ENCODE assay signal across 27 mouse cellular contexts in the genomic region with DNA sequence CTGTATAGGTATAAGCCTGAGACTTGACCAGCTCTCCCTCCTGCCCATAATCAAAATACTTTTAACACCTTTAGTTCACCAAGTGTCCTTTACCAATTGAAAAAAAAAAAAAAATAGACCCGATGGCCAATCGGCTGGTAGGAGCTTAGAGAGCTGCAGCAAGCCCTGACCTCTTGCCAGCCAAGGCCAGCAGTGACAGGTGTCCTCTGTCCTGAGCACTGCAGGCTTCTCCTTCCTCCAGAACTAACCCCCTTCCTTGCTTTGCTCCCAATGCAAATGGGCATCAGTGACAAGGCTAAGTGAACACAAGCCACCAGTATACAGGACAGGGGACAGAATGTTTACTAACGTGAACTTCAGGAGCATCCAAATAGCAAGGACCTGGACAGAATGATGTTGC. TPM values are rescaled to one million over a fixed set of nuclear protein-coding genes. Genes with fewer than 3 reads are reported as not detected.
DNase-seq lines count a peak whose midpoint lies in the region; ATAC-seq and TF ChIP-seq lines count a peak whose summit lies in the region.
"Had no signal": no experiment of that assay in that cellular context is flagged by ENCODE, and none has a peak within 500 bp of the region (broad histone marks: within the 10 kb centered on the region; RNA-seq: fewer than 3 reads in every experiment).

No protein-coding gene starts in this region.

- H3K4me3 ChIP-seq in heart, embryonic 14.5 days (ENCODE audit: control insufficient read depth in 1 of 2, insufficient read depth in 1 of 2, low read depth in 1 of 2, low read length in 2 of 2): no peak overlapping the region
- no peak overlapping the region for H3K4me3 ChIP-seq in heart, embryonic 11.5 days (ENCODE audit: low read depth, low read length)
- peak overlapping the region; percentile 96; the same call in 1 of the 2 replicates for H3K4me3 ChIP-seq in E14TG2a.4 (replicated peaks; ENCODE audit: low read length)
- H3K4me3 ChIP-seq in brown adipose tissue, adult 24 weeks (ENCODE audit: insufficient read depth, low read depth, low read length): no peak overlapping the region
- H3K4me3 ChIP-seq in forebrain, embryonic 16.5 days (replicated peaks; ENCODE audit: low read length): no peak overlapping the region
- H3K4me3 ChIP-seq: embryonic facial prominence, embryonic 10.5 days; embryonic facial prominence, embryonic 15.5 days; forebrain, embryonic 12.5 days; hindbrain, embryonic 13.5 days; layer of hippocampus, adult 2 months; left cerebral cortex, adult 2 months; liver, embryonic 12.5 days; neural tube, embryonic 12.5 days had no signal

- TF ChIP-seq CTCF in E14TG2a.4 (conservative IDR thresholded peaks at IDR 0.05; ENCODE audit: low read length): no peak

- no peaks in the 10 kb centered on the region for H3K9me3 ChIP-seq in heart, embryonic 14.5 days (ENCODE audit: control insufficient read depth, low read length)
- H3K9me3 ChIP-seq in heart, embryonic 11.5 days (replicated peaks; ENCODE audit: control insufficient read depth, low read length): no peaks in the 10 kb centered on the region
- H3K9me3 ChIP-seq in E14TG2a.4 (ENCODE audit: low read length): no peaks in the 10 kb centered on the region
- H3K9me3 ChIP-seq in forebrain, embryonic 16.5 days (ENCODE audit: control insufficient read depth, low read length): no peaks in the 10 kb centered on the region
- H3K9me3 ChIP-seq: embryonic facial prominence, embryonic 10.5 days; embryonic facial prominence, embryonic 15.5 days; forebrain, embryonic 12.5 days; hindbrain, embryonic 13.5 days; liver, embryonic 12.5 days; neural tube, embryonic 12.5 days had no signal

- H3K27ac ChIP-seq in heart, embryonic 14.5 days (replicated peaks in 1 of 2; ENCODE audit: control insufficient read depth in 1 of 2, insufficient read depth in 1 of 2, low read depth in 2 of 2, low read length in 2 of 2): 0 out of 4 replicates have a peak overlapping the region, but pooled peaks of 1 of the 2 experiments have one; percentile 8
- H3K27ac ChIP-seq in heart, embryonic 11.5 days (ENCODE audit: low read depth, low read length): no peak overlapping the region
- H3K27ac ChIP-seq in brown adipose tissue, adult 24 weeks (replicated peaks; ENCODE audit: low read depth, low read length): peak overlapping the region; percentile 38; the same call in 1 of the 2 replicates
- no peak overlapping the region for H3K27ac ChIP-seq in forebrain, embryonic 16.5 days (ENCODE audit: low read length)
- H3K27ac ChIP-seq: embryonic facial prominence, embryonic 10.5 days; embryonic facial prominence, embryonic 15.5 days; forebrain, embryonic 12.5 days; hindbrain, embryonic 13.5 days; layer of hippocampus, adult 2 months; left cerebral cortex, adult 2 months; liver, embryonic 12.5 days; neural tube, embryonic 12.5 days had no signal

- no peaks in the 10 kb centered on the region for H3K27me3 ChIP-seq in heart, embryonic 14.5 days (ENCODE audit: control insufficient read depth, insufficient read depth, low read length)
- H3K27me3 ChIP-seq in heart, embryonic 11.5 days (ENCODE audit: control insufficient read depth, insufficient read depth, low read length): no peaks in the 10 kb centered on the region
- no peaks in the 10 kb centered on the region for H3K27me3 ChIP-seq in E14TG2a.4 (ENCODE audit: insufficient read depth, low read length)
- no peaks in the 10 kb centered on the region for H3K27me3 ChIP-seq in forebrain, embryonic 16.5 days (replicated peaks; ENCODE audit: control insufficient read depth, insufficient read depth, low read length)
- H3K27me3 ChIP-seq: embryonic facial prominence, embryonic 15.5 days; hindbrain, embryonic 13.5 days; liver, embryonic 12.5 days; neural tube, embryonic 12.5 days had no signal

- ATAC-seq in heart, embryonic 14.5 days (ENCODE audit: insufficient number of reproducible peaks, insufficient read depth, low FRiP score, low read depth): no peak
- no peak for ATAC-seq in heart, embryonic 11.5 days (replicated peaks; ENCODE audit: insufficient number of reproducible peaks, low FRiP score, low TSS enrichment)
- no peak for ATAC-seq in forebrain, embryonic 16.5 days
- ATAC-seq: CD4-positive, CD25-positive, alpha-beta regulatory T cell, adult 4 months; liver, embryonic 12.5 days; liver, postnatal 0 days; midbrain, embryonic 16.5 days had no signal

- DNase-seq in cerebellum, adult 9-10 months: peak; percentile 56
- no peak for DNase-seq in cerebellum, adult 11 months
- DNase-seq: adrenal gland, postnatal 25 days; gastrocnemius, postnatal 25 days; heart, adult 11 months; kidney, adult 11 months; kidney, postnatal 36 days; liver, postnatal 0 days; right cerebral cortex, adult 18-20 months; spleen, adult 18-20 months; thymus, postnatal 14 days had no signal

- H3K4me2 ChIP-seq in heart, embryonic 14.5 days (ENCODE audit: low read length): no peak overlapping the region
- no peak overlapping the region for H3K4me2 ChIP-seq in heart, embryonic 11.5 days
- no peak overlapping the region for H3K4me2 ChIP-seq in forebrain, embryonic 16.5 days (ENCODE audit: low read length)
- H3K4me2 ChIP-seq: embryonic facial prominence, embryonic 15.5 days; forebrain, embryonic 12.5 days; hindbrain, embryonic 13.5 days; liver, embryonic 12.5 days; midbrain, embryonic 11.5 days; neural tube, embryonic 12.5 days had no signal

- H3K4me1 ChIP-seq in heart, embryonic 14.5 days (ENCODE audit: control insufficient read depth in 2 of 2, insufficient read depth in 2 of 2, low read length in 2 of 2): peaks cover 27 to 53% of the 10 kb centered on the region in 2 experiments
- H3K4me1 ChIP-seq in heart, embryonic 11.5 days (ENCODE audit: control insufficient read depth, insufficient read depth, low read length): peaks cover 40% of the 10 kb centered on the region
- H3K4me1 ChIP-seq in E14TG2a.4 (replicated peaks; ENCODE audit: low read depth, low read length): peaks cover 80% of the 10 kb centered on the region
- H3K4me1 ChIP-seq in brown adipose tissue, adult 24 weeks (ENCODE audit: control insufficient read depth, insufficient read depth, insufficient read length, low read length): peaks cover 14% of the 10 kb centered on the region
- peaks cover 30% of the 10 kb centered on the region for H3K4me1 ChIP-seq in forebrain, embryonic 16.5 days (replicated peaks; ENCODE audit: control insufficient read depth, insufficient read depth, low read length)

- WGBS in heart, embryonic 14.5 days: 70% methylated on average over 3 of the region's 3 CpGs
- WGBS in heart, embryonic 11.5 days (ENCODE audit: insufficient replicate concordance): 76% methylated on average over 3 of the region's 3 CpGs
- 91% methylated on average over 3 of the region's 3 CpGs for WGBS in forebrain, embryonic 16.5 days

- peak overlapping the region; percentile 25; the same call in 1 of the 2 replicates for H3K9ac ChIP-seq in heart, embryonic 14.5 days (ENCODE audit: low read length)
- H3K9ac ChIP-seq in heart, embryonic 11.5 days (ENCODE audit: low read depth, low read length): no peak overlapping the region
- H3K9ac ChIP-seq in forebrain, embryonic 16.5 days (replicated peaks; ENCODE audit: low read depth, low read length): no peak overlapping the region
- H3K9ac ChIP-seq: embryonic facial prominence, embryonic 15.5 days; forebrain, embryonic 12.5 days; hindbrain, embryonic 13.5 days; liver, embryonic 12.5 days; liver, postnatal 0 days; neural tube, embryonic 12.5 days had no signal

- no peaks in the 10 kb centered on the region for H3K36me3 ChIP-seq in heart, embryonic 14.5 days (ENCODE audit: control insufficient read depth, insufficient read depth, low read length)
- no peaks in the 10 kb centered on the region for H3K36me3 ChIP-seq in heart, embryonic 11.5 days (ENCODE audit: control insufficient read depth, insufficient read depth, low read length)
- peaks cover 44% of the 10 kb centered on the region for H3K36me3 ChIP-seq in E14TG2a.4 (ENCODE audit: insufficient read depth, low read length)
- no peaks in the 10 kb centered on the region for H3K36me3 ChIP-seq in forebrain, embryonic 16.5 days (ENCODE audit: control insufficient read depth, insufficient read depth)
- H3K36me3 ChIP-seq: embryonic facial prominence, embryonic 10.5 days; embryonic facial prominence, embryonic 15.5 days; forebrain, embryonic 12.5 days; hindbrain, embryonic 13.5 days; neural tube, embryonic 12.5 days had no signal

RNA-seq across cellular contexts. Expression of gene Akap1, which starts 3.7 kb away (rescaled TPM):
- 40.5 and 42.0 TPM in 2 replicates for polyA plus RNA-seq in heart, embryonic 14.5 days (2014; fragmentation: Nextera tagmentation; extraction: Ambion mirVana)
- 24.4 and 24.7 TPM in 2 replicates for polyA plus RNA-seq in heart, embryonic 11.5 days (2014; fragmentation: Nextera tagmentation; extraction: Ambion mirVana)
- polyA plus RNA-seq in brown adipose tissue, adult 24 weeks (2012; ENCODE audit: insufficient read depth, insufficient read length, missing spikeins): 102 and 114 TPM in 2 replicates
- polyA plus RNA-seq in forebrain, embryonic 16.5 days (2015; fragmentation: Nextera tagmentation; extraction: Ambion mirVana): 37.5 and 40.7 TPM in 2 replicates
